Mouse (Mus musculus) brain, embryonic 14.5 days (tissue): ENCODE results near the gene Eif4e1b.

ENCODE experiments used
- CTCF ChIP-seq: fragments of 200-500 bp; IDR thresholded peaks from 2 replicates; pipeline ENCODE4 v1.5.1; 2012; ENCODE audit warnings: inconsistent platforms, mild to moderate bottlenecking, moderate library complexity, borderline replicate concordance; ENCODE audit not compliant: insufficient read depth, insufficient read length; ENCODE audit errors: extremely low read depth
- POLR2A ChIP-seq: fragments of 200-500 bp; IDR thresholded peaks from 2 replicates; pipeline ENCODE4 v1.6.1; 2012; ENCODE audit warnings: mild to moderate bottlenecking, inconsistent platforms, borderline replicate concordance; ENCODE audit not compliant: poor library complexity, insufficient read depth, insufficient read length, severe bottlenecking; ENCODE audit errors: extremely low read depth

DNA sequence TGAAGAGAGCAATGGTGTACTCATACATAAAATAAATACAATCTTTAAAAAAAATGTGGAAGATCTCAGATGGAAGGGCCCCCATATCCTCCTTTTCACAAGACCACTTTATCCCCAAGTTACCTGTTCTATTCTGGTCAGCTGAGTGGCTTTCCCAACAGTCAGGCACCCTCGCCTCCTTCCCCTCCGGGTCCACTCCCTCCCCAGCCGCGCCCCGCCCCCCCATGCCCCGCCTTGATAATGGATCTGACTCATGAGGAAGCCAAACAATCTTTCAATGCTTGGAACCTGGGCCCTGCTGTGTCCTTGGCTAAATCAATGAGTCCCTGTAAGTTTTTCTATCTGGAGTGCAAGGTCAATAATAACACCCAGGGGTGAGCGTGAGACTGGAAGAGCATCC is 44.2 kb downstream of the Eif4e1b start:
- TF ChIP-seq CTCF (no peak), POLR2A (no peak)
